Mouse (Mus musculus) cerebellum, adult 11 months (tissue): ENCODE results near the gene Dlec1.

Source experiments
- DNase-seq: peaks from one replicate; pipeline ENCODE4 v3.0.0; 2022

Dlec1 gene

DNA sequence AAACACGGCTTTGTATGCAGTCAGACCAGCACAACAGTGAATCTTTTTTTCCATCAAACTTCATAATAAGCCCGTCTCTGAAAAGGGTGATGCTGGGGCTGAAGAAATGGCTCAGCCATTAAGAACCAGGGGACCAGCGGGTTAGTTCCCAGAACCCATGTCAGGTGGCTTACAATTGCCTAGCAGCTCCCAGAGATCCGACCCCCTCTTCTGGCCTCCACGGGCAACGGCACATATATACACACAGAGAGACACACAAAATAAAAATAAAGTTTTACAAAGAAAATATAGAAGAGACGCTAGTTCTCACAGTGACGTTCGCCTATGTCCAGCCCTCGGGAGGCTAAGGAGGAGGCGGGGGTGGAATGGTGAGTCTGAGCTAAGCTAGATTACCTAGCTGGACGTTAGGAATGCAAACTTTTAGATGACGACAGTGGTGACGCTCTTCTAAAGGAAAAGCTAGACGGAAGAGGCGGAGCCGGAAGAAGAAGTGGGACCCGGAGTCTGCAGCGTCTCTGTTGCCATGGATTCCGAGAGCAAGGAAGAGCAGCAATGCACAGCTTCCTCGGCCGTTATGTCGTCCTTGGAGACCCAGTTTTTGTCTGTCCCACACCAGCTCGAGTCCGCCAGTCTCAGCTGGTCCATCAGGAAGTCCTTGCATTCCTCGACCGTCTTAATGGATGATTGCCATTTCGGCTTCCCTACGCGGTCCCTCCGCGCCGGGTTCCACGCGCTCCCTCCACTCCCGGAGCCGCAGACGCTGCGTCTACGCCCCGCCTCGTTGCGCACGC, at the start of gene Dlec1:
Dlec1 (plus strand) TSS at position 487 of the 791 bp plus-strand sequence.
- DNase-seq, result no peak

DNA sequence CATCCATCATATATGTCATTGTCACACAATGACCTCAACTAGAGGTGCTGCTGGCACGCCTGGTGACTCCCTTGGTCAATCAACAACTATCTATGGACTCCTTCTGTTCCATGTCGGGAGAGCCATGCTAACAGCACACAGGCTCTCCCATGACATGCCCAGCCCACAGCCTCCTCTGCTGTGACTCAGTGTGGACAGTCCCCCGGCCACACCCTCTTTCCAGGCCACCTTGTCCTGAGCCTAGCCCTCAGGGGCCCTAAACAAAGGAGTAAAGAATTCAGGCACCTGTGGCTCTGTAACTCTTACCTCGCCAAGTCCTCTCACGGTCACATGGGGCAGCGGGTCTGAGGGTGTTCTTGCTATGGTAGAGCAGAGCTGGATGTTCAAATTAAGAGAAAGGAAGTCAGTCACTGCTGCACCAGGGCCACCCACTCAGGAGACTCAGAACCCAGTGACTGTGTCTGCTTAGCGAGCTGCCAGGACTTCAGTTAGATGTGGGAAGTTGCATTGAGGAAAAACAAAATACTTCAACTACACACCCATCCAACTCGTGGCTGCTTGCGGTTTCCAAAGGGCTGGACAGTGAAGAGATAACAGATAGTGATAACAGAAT, 48.2 kb upstream of the Dlec1 start:
- DNase-seq, result no peak

DNA sequence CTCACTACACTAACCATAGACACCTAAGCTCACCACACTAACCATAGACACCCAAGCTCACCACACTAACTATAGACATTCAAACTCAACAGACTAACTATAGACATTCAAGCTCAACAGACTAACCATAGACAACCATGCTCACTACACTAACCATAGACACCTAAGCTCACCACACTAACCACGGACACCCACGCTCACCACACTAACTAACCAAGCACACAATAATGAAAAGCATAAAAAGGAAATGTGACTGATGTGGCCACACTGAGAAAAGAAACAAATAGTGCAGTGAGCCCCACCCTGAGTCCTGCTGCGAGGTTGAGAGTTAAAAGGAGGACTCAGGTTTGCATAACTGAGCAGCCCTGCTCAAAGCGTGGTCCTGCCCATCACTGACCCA, 46.9 kb upstream of the Dlec1 start:
- DNase-seq, result no peak

DNA sequence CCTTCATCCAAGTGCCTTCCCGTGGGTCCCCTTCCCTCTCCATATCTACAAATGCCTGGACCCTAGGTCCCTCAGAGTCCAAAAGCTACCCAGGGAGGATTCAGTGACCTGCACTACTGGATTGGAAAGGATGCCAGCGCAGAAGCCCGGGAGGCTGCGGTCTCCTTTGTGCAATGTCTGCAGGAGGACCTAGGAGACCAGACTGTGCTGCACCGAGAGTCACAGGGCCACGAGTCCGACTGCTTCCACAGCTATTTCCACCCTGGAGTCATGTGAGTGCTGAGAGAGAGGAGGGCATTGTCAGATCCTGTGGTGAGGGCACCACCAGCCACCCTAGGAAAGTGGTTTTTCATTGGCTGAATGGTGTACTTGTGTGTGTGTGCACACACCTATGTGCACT, 44.0 kb upstream of the Dlec1 start:
- no peak for DNase-seq

DNA sequence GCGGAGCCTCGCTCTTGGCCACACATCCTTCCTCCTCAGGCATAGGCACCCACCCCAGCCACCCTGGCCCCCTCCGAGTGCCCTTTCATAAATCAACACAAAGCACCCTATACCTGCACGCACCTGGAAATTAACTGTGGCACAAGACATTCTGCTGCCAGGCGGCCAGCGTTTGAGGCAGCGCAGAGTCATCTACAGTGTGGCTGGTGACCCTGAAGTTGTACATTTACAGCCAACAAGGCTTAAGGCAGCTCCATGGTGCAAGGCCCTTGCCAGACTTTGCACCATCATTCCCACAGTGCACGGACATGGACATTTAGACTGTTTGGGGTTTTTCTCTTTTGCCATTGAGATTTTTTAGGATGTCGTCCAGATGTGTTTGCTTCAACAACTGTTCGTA, 41.6 kb upstream of the Dlec1 start:
- DNase-seq, result no peak

DNA sequence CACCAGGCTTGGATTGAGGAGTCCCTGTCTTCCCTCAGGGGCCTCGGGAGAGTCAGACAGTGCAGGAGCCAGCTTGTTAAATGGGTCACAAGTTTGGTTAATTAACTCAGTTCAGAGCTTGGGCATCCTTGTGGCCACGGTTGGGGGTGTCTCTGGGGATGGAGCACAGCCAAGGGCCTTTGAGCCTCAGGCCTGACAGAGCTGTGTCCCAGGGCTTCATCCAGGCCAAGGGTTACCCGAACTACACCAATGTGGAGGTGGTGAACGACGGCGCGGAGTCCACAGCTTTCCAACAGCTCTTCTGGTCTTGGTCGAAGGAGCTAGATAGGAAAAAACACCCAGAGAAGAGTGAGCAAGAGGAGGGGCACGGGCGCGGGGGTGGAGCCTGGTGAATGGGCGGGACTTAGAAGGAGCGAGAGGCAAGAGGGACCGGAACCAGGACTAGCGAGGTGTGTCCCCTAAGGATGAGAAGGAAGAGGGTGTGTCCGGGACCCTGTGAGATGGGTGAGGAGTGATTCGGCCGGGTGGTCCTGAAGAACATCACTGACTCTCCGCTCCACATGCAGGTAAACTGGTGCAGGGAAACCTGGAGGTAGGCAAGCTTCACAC, 39.1 kb upstream of the Dlec1 start:
- no peak for DNase-seq

DNA sequence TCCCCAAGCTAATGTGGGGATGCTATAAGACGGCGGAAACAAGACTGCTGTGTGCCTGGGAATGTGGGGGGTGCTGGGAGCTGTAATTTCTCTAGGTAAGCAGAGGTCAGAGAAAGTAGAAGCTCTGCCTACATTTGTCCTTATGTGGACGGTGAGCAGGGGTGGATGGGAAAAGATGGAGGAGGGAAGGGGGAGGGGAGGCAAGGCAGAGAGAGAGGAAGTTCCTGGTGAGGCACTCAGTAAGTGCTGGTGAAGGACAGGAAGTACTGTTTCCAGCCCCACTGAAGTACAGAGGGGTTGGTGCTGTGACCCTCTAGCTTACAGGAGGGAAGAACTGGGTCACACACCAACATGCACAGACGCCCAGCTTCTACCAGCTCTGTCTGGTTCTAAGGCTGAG, 38.0 kb upstream of the Dlec1 start:
- no peak for DNase-seq

DNA sequence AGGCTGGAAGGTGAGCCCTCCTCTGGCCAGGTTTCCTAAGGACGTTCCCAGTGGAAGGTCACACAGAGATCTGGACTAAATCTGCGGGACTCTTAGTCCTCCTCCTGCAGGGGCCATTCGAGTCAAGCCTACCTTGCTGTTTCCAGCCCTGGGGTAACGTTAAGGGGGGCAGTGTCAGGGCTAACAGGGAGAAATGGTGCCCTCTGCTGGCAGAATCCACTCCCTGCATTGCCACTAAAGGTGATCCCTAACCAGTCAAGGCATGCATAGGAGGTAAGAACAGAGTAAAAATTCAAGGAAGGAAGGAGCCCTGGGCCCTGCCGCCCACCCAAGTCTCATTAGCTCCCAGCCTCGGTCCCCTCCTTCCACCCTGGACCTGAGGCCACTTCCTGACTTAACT, 34.7 kb upstream of the Dlec1 start:
- DNase-seq, result peak; percentile 50

DNA sequence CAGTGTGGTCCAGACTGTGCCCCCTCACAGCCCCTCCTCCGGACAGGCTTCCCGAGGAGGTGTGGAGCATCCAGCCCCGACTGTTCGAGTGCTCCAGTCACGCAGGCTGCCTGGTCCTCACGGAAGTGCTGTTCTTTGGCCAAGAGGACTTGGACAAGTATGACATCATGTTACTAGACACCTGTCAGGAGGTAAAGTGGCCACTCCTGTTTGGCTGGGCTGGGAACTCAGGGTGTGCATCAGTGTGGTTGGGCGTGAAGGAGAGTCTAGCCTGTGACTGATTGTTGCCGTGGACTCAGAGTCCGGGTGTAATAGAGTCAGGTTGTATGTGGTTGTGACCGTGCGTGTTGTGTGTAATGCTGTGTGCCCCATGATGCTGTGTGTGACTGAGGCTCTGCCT, 34.0 kb upstream of the Dlec1 start:
- no peak for DNase-seq

DNA sequence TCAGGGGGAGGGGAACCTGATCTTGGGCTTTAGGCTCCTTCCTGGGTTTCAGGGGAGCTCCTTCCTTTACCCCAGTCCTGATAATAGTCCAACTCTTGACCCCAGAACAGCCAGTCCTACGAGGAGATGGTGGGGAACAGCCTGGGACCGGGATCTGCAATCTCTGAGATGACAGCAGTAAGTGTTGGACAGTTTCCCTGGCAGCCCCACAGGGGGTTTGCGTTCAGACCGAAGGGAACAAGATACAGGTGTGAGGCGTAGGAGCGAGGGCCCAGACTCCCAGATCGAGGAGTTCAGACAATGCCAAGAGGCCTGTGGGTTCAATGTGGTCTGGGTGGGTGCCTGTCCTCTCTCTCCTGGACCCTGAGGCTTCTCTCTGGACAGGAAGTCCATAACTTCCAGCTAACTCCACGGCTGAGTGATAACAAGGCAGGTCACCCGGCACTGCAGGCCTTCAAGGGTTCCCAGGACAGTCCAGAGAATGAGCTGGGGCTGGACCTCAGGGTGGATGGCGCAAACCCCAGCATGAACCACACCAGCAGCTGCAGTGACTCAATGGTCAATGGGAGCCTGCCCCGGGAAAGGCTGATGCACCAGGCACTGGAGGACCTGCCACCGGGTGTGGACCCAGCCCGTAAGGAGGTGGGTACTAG, 32.0 kb upstream of the Dlec1 start:
- DNase-seq, result no peak

DNA sequence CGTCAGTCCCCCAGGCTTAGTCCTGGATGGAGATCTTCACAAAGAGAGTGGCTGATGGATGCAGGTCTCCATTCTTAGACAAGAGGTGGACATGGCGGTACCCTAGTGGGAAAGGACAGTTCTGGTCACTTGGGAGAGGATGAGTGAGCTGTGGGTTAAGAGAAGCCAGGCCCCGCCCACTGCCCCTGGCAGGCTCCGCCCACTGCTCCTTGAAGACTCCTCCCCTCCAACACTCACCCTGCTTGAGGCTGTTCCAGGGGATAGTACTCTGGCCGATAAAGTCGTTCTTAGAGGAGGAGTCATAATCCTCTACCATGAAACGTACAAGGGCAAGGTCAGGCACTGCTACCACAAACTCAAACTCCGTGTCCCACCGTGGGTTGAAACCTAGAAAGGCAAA, 30.5 kb upstream of the Dlec1 start:
- DNase-seq, result no peak

DNA sequence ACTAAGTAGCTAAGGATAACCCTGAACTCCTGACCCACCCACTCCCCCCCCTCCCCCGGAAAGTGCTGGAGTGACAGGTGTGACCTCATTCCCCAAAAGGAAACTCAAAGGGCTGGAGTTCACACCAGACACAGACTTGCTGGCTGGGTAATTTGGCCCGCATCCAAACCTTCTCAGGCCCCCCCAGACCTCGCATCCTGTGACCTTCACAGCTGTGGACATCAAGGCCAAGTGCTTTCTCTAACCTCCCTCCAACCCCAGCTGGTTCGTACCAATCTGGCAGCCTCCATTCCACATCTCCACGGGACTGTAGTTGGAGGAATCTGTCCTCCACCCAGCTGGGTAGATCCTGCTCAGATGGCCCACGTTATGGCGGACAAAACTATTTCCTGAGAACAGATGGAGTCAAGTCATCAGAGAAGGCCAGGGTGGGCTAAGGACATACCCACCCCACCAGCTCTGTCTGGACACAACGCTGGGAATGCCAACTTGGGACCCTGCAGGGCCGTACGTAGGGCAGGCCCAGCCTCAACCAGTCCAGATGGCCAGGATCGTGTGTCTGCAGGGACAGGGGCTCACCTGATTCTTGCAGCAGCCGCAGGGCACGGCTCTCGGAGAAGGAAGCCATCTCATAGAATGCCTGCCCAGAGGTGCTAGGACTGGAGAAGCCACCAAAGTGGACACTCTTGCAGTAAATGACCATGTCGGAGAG, 28.9 kb upstream of the Dlec1 start:
- no peak for DNase-seq

DNA sequence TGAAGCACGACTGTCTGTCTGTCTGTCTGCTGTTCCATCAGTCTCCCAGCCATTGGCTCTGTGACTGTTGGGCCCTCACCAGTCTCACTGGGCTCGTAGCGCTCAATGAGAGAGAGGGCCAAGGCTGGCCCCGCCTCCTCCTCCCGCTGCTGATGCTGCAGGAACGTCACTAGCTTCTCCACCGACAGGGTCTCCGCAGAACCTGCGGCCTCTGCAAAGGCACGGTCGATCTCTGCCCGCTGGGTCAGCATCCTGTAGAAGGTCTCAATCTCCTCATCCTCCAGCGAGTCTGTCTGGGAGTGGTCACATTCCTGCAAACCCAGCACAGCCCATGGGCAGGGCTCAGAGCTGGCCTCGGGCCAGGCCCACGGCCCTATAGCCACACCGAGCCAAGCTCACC, 26.6 kb upstream of the Dlec1 start:
- no peak for DNase-seq

DNA sequence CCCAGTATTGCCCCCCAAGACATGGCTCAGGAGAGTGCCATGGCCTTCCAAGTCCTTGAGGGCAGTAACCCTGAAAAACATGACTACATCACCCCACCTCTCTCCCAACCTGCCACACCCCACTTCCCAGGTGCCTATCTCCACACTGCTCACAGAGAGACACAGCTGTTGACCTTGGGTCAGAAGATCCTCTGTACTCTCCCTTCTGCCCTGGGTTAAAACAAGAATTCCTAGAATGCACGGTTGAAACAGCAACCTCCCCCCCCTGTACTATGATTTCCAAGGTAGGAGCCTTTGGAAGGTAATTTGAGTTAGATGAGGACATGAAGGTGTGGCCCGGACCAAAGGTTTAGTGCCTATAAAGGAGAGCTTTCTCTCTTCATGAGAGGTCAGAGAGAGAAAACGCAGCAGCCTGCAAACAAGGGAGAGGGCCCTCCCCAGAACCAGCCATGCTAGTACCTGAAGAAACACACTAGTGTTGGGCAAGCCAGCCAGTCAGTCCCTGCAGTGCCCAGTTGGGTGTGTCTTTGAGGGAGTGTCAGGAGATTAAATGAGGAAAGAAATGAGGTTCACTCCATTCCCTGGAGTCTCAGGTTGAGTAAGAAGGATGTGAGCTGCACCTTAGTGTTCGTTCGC, 22.1 kb upstream of the Dlec1 start:
- no peak for DNase-seq

DNA sequence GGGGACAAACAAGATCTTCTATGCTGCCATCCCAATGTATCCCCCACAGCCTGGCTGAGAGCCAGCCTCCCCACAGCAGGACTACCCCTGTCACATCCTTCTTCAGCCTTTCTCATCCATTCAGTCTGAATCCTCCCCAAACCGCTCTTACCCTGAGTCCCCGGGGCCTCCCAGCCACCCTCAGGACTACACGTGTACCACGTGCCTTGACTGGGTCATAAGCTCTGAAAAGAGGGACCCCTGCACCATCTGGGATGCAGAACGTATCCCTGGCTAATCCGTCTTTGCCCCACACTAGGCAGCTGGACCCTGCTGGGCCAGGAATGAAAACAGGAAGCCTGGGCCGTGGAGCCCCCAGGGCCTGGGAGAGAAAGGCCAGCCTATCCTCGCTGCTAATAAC, 20.2 kb upstream of the Dlec1 start:
- DNase-seq, result no peak

DNA sequence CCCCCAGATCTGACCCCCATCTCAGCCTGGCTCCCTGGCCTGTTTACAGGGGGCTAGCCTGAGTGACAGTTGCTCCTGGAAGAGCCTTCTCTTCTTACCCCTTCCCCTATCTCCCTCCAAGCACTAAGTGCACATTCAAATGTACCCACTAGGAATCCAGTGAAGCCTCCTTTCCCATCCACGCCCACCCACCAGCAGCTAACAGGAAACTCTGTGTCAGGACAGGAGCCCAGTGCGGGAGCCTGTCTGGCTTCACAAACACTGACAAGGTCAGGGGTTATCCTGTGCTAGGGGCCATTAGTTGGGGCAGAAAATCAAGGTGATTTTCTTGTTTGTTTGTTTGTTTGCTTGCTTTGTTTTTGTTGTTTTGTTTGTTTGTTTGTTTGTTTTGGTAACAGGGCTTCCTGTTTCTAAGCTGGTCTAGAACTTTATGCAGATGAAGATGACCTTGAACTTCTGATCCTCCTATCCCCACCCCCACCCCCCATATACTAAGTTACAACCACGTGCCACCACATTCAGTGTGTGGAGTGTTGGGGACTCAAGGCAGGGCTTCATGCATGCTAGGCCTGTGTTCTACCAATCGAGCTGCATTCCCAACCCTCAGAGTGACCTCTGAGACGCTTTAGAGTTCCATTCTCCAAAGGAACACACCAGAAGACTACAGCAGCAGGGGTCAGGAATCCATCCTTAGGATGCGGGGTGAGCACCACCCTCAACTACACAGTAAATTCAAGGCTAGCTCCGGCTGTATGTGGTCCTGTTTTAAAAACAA, 19.4 kb upstream of the Dlec1 start:
- DNase-seq, result no peak

DNA sequence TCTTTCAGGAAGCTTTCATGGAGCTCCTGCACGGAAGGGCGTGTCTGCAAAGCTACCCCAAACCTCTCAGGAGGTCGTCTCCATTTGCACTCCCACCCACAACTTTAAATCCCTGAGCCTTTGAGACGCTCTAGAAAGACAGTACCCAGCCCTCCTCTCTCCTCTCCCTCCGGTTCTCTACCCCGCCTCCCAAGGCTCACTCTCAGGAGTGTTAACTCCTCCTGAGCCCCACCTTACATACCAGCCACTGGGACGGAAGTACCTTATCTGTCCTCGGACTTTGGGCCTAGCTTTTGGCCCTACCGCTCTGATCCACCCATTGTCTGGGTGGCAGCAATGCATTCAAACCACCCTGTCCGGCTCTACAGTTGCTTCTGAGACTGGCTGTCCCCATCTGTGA, 18.3 kb upstream of the Dlec1 start:
- DNase-seq, result no peak

DNA sequence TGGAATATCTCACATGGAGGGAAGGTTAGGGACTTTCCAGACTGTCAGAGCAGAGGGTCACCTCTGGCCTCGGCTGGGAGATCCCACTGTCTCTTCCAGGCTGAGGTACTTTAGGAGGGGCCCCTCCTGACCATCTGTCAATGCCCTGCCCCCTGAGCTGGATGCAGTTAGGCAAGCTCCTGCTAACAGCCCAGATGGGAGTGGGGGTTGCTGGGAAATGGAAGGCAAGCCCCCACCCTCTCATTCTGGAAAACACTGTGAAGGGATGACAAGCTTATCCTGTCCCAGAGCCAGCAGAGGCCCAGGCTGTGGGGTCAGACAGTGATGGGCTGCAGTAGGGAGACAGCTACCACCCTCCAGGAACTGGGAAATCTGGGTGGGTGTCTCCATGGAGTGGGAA, 15.8 kb upstream of the Dlec1 start:
- no peak for DNase-seq

DNA sequence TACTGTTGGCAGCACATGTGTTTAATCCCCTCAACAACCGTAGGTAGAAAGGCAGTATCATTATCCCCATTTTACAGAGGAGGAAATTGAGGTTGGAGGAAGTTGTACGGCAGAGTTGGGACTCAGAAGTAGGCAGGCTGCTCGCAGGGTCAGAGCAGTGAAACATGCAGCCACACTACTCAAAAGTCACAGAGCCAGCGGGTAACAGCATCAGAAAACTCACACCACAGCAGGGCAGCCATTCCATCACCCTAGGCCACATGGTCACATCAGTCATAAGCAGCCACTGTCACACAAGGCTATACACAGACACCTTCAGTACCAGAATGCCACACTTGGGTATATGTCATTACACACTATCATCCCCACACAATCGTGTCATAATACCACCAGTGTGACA, 15.0 kb upstream of the Dlec1 start:
- no peak for DNase-seq

DNA sequence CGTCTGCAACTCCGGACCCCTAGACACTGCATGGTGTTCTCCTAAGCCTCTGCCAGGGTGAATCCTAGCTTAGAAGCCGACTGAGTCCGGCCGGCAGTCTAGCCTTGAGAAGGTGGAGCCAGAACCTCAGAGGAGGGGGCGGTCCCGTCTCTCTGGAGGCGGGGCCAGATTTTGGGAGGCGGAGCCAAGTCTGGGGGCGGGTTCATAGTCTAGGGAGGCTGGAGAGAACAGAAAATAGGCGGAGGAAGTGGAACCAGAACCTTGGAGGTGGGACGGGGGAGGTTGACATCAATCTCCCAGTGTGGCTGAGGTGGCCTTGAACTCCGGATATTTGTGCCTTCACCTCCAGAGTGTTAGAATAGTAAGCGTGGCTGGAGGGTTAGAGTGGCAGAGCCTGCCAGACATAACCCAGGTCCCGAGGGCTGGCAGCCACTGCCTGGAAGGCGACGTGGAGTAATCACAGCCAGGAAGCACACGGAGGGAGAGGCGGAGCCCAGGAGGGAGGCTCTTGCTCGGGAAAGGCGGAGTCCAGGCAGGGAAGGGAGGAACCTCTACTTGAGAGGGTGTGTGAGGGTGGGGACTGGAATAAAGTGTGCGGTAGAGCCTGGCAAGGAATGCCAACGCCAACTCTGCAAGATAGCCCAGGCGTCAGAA, 14.0 kb upstream of the Dlec1 start:
- DNase-seq, result peak; percentile 48

DNA sequence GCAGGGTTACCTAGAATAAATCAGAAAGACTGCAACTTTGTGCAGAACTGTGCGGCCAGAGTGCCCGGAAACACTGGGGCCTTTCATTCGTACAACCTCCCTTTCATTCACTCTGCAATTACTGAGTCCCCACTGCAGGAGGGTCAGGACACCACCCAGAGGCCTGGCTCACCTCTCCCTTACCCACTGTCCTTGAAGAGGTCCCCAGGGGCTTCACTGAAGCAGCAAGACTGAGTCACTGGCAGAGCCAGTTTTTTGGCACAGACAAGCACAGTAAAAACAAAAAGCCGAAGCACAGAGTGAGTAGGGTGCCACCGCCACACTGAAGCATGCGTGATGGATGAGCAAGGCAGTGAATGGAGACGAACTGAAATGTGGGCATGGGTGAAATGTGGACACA, 12.8 kb upstream of the Dlec1 start:
- no peak for DNase-seq
